Mouse (Mus musculus): ENCODE data around the gene Iffo2. TPM values are rescaled to one million over a fixed set of nuclear protein-coding genes. Genes with fewer than 3 reads are reported as not detected.

Gene Iffo2
- total and polyA plus RNA-seq, 2 experiments from 2014 or later, result 5.8 to 18.1 TPM

DNA sequence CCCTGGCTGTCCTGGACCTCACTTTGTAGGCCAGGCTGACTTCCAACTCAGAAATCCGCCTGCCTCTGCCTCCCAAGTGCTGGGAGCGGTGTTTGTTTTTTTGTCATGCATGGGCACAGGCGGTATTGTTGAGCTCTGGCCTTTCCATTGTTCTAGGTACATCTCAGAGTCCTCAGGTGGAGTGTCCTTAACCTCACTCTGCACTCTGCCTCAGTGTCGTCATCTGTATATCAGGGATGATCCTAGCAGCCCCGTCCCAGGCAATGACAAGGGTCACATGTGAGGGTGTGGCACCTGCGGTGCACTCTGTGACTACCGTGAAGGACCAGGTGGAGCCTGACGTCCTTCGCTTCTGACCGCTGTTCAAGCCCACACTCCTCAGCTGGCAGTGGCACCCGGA lies 97.0 kb downstream of the Iffo2 start:
- 94% methylated on average over 11 of the region's 11 CpGs for WGBS

DNA sequence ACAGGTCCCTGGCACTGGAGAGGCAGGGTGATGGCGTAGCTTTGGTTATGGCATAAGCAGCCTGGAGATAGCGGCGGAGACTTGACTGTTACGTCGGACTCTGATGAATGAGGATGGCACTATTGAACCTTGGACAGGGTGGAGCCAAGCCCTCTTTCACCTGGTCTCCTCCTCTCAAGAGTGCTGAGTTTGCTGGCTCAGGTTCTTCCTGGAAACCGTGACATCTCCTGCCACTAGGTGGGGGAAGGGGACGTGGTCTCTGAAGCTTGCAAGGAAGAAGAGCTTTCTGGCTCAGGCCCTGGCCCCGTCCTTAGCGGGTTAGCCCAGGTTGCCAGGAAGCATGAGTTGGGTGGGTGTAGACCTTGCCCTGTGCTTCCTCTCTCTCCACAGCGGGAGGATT lies 99.8 kb downstream of the Iffo2 start:
- no peaks in the 10 kb centered on the region for H3K27me3 ChIP-seq (ENCODE audit: insufficient read depth, low read length)
- ATAC-seq (ENCODE audit: low FRiP score) (no peak), DNase-seq (ENCODE audit: low spot score) (no peak)
- 75% methylated on average over 10 of the region's 10 CpGs for WGBS
- H3K4me1 ChIP-seq (ENCODE audit: insufficient read depth, low read length), result no peaks in the 10 kb centered on the region
- no peak overlapping the region for H3K9ac ChIP-seq (replicated peaks; ENCODE audit: low read length, poor library complexity, severe bottlenecking)
- H3K27ac ChIP-seq (ENCODE audit: low read depth, low read length), result no peak overlapping the region
- no peak overlapping the region for H3K4me3 ChIP-seq (ENCODE audit: low read depth, low read length)
- peaks cover 2% of the 10 kb centered on the region for H3K36me3 ChIP-seq (ENCODE audit: insufficient read depth, low read length)
- no peaks in the 10 kb centered on the region for H3K9me3 ChIP-seq (ENCODE audit: low read length)
- H3K4me2 ChIP-seq (ENCODE audit: low read depth, low read length, poor library complexity, severe bottlenecking), result no peak overlapping the region
- TF ChIP-seq CTCF (IDR thresholded peaks at IDR 0.05), result peak; percentile 47

More for the DNA sequence above, 97.0 kb downstream of the Iffo2 start:
- Histone ChIP-seq H3K9me3 (ENCODE audit: low read length) (no peaks in the 10 kb centered on the region), H3K27ac (ENCODE audit: low read depth, low read length) (no peak overlapping the region), H3K4me3 (ENCODE audit: low read depth, low read length) (no peak overlapping the region), H3K4me1 (ENCODE audit: insufficient read depth, low read length) (peaks cover 7% of the 10 kb centered on the region; the same call in 1 of the 2 replicates), H3K36me3 (ENCODE audit: insufficient read depth, low read length) (no peaks in the 10 kb centered on the region), H3K4me2 (ENCODE audit: low read depth, low read length, poor library complexity, severe bottlenecking) (no peak overlapping the region), H3K27me3 (ENCODE audit: insufficient read depth, low read length) (no peaks in the 10 kb centered on the region), H3K9ac (replicated peaks; ENCODE audit: low read length, poor library complexity, severe bottlenecking) (no peak overlapping the region)
- no peak for TF ChIP-seq CTCF (IDR thresholded peaks at IDR 0.05)
- no peak for DNase-seq (ENCODE audit: low spot score)
- ATAC-seq (ENCODE audit: low FRiP score), result no peak

DNA sequence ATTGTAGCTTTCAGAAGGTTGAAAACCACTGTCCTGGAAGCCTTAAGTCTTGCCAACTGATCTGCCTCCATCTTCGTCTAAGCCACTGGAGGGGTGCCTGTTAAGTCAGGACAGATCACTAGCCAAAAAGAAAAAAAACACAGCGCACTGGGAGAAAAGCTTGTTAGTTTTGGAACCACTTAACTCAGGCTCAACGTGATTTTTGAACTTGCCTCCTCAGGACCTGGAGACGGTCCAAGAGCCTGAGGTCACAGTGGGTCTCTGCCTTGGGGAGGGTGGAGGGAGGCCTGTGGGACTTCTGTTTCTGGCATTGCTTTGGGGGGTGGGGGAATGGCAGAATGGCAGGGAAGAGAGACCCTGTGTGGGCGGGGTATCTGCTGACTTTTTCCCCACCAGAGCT lies 100.8 kb downstream of the Iffo2 start:
- TF ChIP-seq CTCF (IDR thresholded peaks at IDR 0.05), result no peak
- Histone ChIP-seq H3K9ac (replicated peaks; ENCODE audit: low read length, poor library complexity, severe bottlenecking) (no peak overlapping the region), H3K36me3 (ENCODE audit: insufficient read depth, low read length) (peaks cover 8% of the 10 kb centered on the region), H3K4me3 (ENCODE audit: low read depth, low read length) (no peak overlapping the region), H3K9me3 (ENCODE audit: low read length) (no peaks in the 10 kb centered on the region), H3K27ac (ENCODE audit: low read depth, low read length) (no peak overlapping the region), H3K27me3 (ENCODE audit: insufficient read depth, low read length) (no peaks in the 10 kb centered on the region), H3K4me2 (ENCODE audit: low read depth, low read length, poor library complexity, severe bottlenecking) (no peak overlapping the region), H3K4me1 (ENCODE audit: insufficient read depth, low read length) (no peaks in the 10 kb centered on the region)
- DNase-seq (ENCODE audit: low spot score) (no peak), ATAC-seq (ENCODE audit: low FRiP score) (no peak)
- WGBS, result 63% methylated on average over 5 of the region's 5 CpGs

DNA sequence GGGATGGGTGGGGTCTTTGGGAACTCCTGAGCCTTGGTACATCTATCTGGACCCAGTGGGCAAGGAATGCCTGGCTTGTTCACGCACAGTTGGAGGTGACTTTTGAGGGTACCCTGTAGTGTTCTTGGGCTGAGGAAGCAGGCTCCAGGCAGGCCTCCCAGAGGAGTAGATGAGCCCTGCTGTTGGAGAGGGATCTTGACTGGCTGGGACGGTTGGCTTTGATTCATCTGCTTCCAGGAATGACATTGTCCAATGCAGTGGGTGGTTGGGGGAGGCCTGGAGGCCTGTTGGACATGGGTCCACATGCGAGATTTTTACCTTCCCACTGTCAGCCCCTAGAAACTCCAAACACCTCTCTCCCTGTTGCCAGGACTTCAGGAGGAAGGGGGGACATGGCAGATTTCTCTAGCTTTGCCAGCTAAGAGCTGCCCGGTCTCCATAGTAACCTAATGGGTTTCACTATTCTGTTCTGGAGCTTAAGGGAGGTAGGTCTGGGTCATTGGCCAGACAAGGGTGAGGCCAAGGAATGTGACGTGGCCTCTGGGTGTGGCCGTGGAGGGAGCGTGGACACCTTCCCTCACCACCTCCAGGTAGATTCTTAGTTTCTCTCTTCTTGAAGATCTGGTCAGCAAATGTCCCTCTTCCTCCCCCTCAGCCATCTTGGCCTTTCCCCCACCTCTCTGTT lies 101.4 kb downstream of the Iffo2 start:
- Histone ChIP-seq H3K9me3 (ENCODE audit: low read length) (no peaks in the 10 kb centered on the region), H3K4me1 (ENCODE audit: insufficient read depth, low read length) (no peaks in the 10 kb centered on the region), H3K4me3 (ENCODE audit: low read depth, low read length) (no peak overlapping the region), H3K9ac (replicated peaks; ENCODE audit: low read length, poor library complexity, severe bottlenecking) (no peak overlapping the region), H3K4me2 (ENCODE audit: low read depth, low read length, poor library complexity, severe bottlenecking) (no peak overlapping the region), H3K27ac (ENCODE audit: low read depth, low read length) (no peak overlapping the region), H3K27me3 (ENCODE audit: insufficient read depth, low read length) (no peaks in the 10 kb centered on the region), H3K36me3 (ENCODE audit: insufficient read depth, low read length) (peaks cover 8% of the 10 kb centered on the region)
- ATAC-seq (ENCODE audit: low FRiP score) (no peak), DNase-seq (ENCODE audit: low spot score) (no peak)
- 84% methylated on average over 7 of the region's 7 CpGs for WGBS
- no peak for TF ChIP-seq CTCF (IDR thresholded peaks at IDR 0.05)

DNA sequence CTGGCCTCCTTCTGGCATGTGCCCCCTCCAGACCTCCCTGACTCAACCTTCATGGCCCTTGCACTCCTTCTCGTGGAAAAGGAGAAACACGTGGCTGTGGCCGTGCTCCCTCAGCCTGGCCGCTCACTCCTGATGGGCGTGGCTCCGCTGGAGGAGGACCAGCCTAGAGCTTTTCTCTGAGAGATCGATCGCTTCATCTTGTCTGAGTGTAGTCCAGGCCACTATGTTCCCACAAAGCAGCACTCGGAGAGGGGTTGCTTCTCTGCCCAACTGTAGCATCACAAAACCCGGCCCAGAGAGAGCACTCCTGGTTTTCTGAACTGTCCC lies 101.9 kb downstream of the Iffo2 start:
- DNase-seq (ENCODE audit: low spot score) (no peak), ATAC-seq (ENCODE audit: low FRiP score) (no peak)
- no peaks in the 10 kb centered on the region for H3K27me3 ChIP-seq (ENCODE audit: insufficient read depth, low read length)
- no peak overlapping the region for H3K4me2 ChIP-seq (ENCODE audit: low read depth, low read length, poor library complexity, severe bottlenecking)
- H3K9me3 ChIP-seq (ENCODE audit: low read length), result no peaks in the 10 kb centered on the region
- no peaks in the 10 kb centered on the region for H3K4me1 ChIP-seq (ENCODE audit: insufficient read depth, low read length)
- 86% methylated on average over 10 of the region's 10 CpGs for WGBS
- H3K9ac ChIP-seq (replicated peaks; ENCODE audit: low read length, poor library complexity, severe bottlenecking), result no peak overlapping the region
- peaks cover 13% of the 10 kb centered on the region for H3K36me3 ChIP-seq (ENCODE audit: insufficient read depth, low read length)
- H3K27ac ChIP-seq (ENCODE audit: low read depth, low read length), result no peak overlapping the region
- H3K4me3 ChIP-seq (ENCODE audit: low read depth, low read length), result no peak overlapping the region
- no peak for TF ChIP-seq CTCF (IDR thresholded peaks at IDR 0.05)

DNA sequence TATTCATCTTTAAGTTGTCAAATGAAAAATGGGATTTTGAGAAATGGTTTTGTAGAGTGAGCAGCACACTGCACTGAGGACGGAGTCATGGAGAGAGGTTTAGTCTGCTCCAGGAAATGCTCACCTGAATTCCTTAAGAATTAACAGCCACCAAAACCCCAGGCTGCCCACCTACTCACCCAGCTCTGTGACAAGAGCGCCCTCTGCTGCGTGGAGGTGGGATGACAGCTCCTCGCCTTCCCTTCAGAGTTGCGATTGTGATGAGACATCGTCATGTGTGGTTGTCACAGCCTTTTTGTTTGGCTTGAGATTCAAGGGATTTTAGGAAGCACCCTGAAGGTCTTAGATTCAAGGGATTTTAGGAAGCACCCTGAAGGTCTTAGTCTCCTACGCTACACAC lies 106.0 kb downstream of the Iffo2 start:
- no peaks in the 10 kb centered on the region for H3K9me3 ChIP-seq (ENCODE audit: low read length)
- H3K27ac ChIP-seq (ENCODE audit: low read depth, low read length), result no peak overlapping the region
- WGBS, result 27% methylated on average over 7 of the region's 7 CpGs
- H3K4me3 ChIP-seq (ENCODE audit: low read depth, low read length), result no peak overlapping the region
- H3K4me2 ChIP-seq (ENCODE audit: low read depth, low read length, poor library complexity, severe bottlenecking), result no peak overlapping the region
- no peak for ATAC-seq (ENCODE audit: low FRiP score)
- H3K9ac ChIP-seq (replicated peaks; ENCODE audit: low read length, poor library complexity, severe bottlenecking), result no peak overlapping the region
- peak; percentile 69 for DNase-seq (ENCODE audit: low spot score)
- no peaks in the 10 kb centered on the region for H3K27me3 ChIP-seq (ENCODE audit: insufficient read depth, low read length)
- TF ChIP-seq CTCF (IDR thresholded peaks at IDR 0.05), result peak; percentile 97
- 0 out of 2 replicates have a peak, but pooled peaks cover 3% of the 10 kb centered on the region for H3K4me1 ChIP-seq (ENCODE audit: insufficient read depth, low read length)
- H3K36me3 ChIP-seq (ENCODE audit: insufficient read depth, low read length), result peaks cover 26% of the 10 kb centered on the region

All from midbrain, postnatal 0 days (tissue).